Mouse (Mus musculus) lung, postnatal 0 days (tissue): ENCODE data around the gene Afap1. TPM values are rescaled to one million over a fixed set of nuclear protein-coding genes. Genes with fewer than 3 reads are reported as not detected.

ENCODE experiments used
- ATAC-seq: fragments of 200-750 bp; cut with Nextera tagmentation; 2 replicates; pipeline ENCODE4 v1.8.0; 2017; ENCODE audit warnings: moderate library complexity
- DNase-seq: peaks from one replicate; pipeline ENCODE4 v3.0.0-alpha.2; 2016; ENCODE audit warnings: low spot score
- H3K27ac ChIP-seq: fragments of 300-500 bp; sonication (generic); 2 replicates; pipeline ENCODE4 v1.5.1; 2014; ENCODE audit warnings: antibody characterized with exemption, mild to moderate bottlenecking, low read length, mixed read lengths
- H3K27me3 ChIP-seq: fragments of 300-500 bp; sonication (generic); replicated peaks from 2 replicates; pipeline ENCODE4 v1.6.1; 2014; ENCODE audit warnings: low read length, mixed read lengths; ENCODE audit not compliant: insufficient read depth
- H3K36me3 ChIP-seq: fragments of 300-500 bp; sonication (generic); 2 replicates; pipeline ENCODE4 v1.6.1; 2014; ENCODE audit warnings: low read length, mixed read lengths; ENCODE audit not compliant: insufficient read depth
- H3K4me1 ChIP-seq: fragments of 300-500 bp; sonication (generic); 2 replicates; pipeline ENCODE4 v1.6.1; 2014; ENCODE audit warnings: antibody characterized with exemption, low read depth, low read length, mixed read lengths; ENCODE audit not compliant: insufficient read depth
- H3K4me2 ChIP-seq: fragments of 300-500 bp; sonication (generic); replicated peaks from 2 replicates; pipeline ENCODE4 v1.6.1; 2014; ENCODE audit warnings: low read depth, mild to moderate bottlenecking, low read length, moderate library complexity, mixed read lengths
- H3K4me3 ChIP-seq: fragments of 300-500 bp; sonication (generic); 2 replicates; pipeline ENCODE4 v1.5.1; 2014; ENCODE audit warnings: low read depth, low read length
- H3K9ac ChIP-seq: fragments of 300-500 bp; sonication (generic); replicated peaks from 2 replicates; pipeline ENCODE4 v1.6.1; 2014; ENCODE audit warnings: low read depth, mild to moderate bottlenecking
- H3K9me3 ChIP-seq: fragments of 300-500 bp; sonication (generic); 2 replicates; pipeline ENCODE4 v1.6.1; 2016; ENCODE audit warnings: low read length, mixed read lengths
- CTCF ChIP-seq: IDR thresholded peaks from 2 replicates; pipeline ENCODE4 v1.5.1; 2016; ENCODE audit warnings: antibody characterized with exemption, mild to moderate bottlenecking
- EP300 ChIP-seq: IDR thresholded peaks from 2 replicates; pipeline ENCODE4 v1.6.1; 2016; ENCODE audit warnings: antibody characterized with exemption, mild to moderate bottlenecking, control low read depth
- WGBS: fragments of 180-500 bp; shearing (Covaris S2); extraction: QIAGEN DNeasy Blood & Tissue Kit; methylation state at CpG from one replicate; pipeline ENCODE4 v1.1.7; 2014; 5-methylcytosine and 5-hydroxymethylcytosine counted together
- polyA plus RNA-seq: library from polyadenylated mRNA; unstranded; fragments of >200 nt; fragmentation: Nextera tagmentation; extraction: Ambion mirVana; gene quantifications from 2 replicates; pipeline ENCODE4 v1.2.1, GENCODE M21; 2015

Gene Afap1
- polyA plus RNA-seq, 1 experiment from 2014 or later: 12.9 TPM

GRCm38 (mm10) chr5:35989986-35990735 lies 97.0 kb downstream of the Afap1 start:
- TF ChIP-seq EP300 (no peak), CTCF (no peak)
- Histone ChIP-seq H3K9me3 (no peaks in the 10 kb centered on the region), H3K4me1 (no peaks in the 10 kb centered on the region), H3K4me2 (no peak overlapping the region), H3K4me3 (no peak overlapping the region), H3K36me3 (peaks cover 10% of the 10 kb centered on the region; the same call in 1 of the 2 replicates), H3K9ac (no peak overlapping the region), H3K27me3 (no peaks in the 10 kb centered on the region), H3K27ac (no peak overlapping the region)
- WGBS: 83% methylated on average over 11 of the region's 11 CpGs
- ATAC-seq: no peak
- no peak for DNase-seq

- ATAC-seq (no peak), DNase-seq (no peak)
- H3K36me3 ChIP-seq: no peaks in the 10 kb centered on the region
- no peak overlapping the region for H3K9ac ChIP-seq
- H3K27me3 ChIP-seq: no peaks in the 10 kb centered on the region
- H3K27ac ChIP-seq: no peak overlapping the region
- H3K9me3 ChIP-seq: no peaks in the 10 kb centered on the region
- TF ChIP-seq EP300: no peak
- TF ChIP-seq CTCF: no peak
- H3K4me2 ChIP-seq: no peak overlapping the region
- no peaks in the 10 kb centered on the region for H3K4me1 ChIP-seq
- H3K4me3 ChIP-seq: no peak overlapping the region
- 76% methylated on average over 10 of the region's 10 CpGs for WGBS
Observed at GRCm38 (mm10) chr5:36003797-36004196, 110.7 kb downstream of the Afap1 start.

- 65% methylated on average over 8 of the region's 8 CpGs for WGBS
- ATAC-seq: no peak
- TF ChIP-seq EP300 (no peak), CTCF (no peak)
- no peaks in the 10 kb centered on the region for H3K9me3 ChIP-seq
- no peak overlapping the region for H3K9ac ChIP-seq
- no peaks in the 10 kb centered on the region for H3K27me3 ChIP-seq
- H3K4me1 ChIP-seq: no peaks in the 10 kb centered on the region
- no peak for DNase-seq
- no peaks in the 10 kb centered on the region for H3K36me3 ChIP-seq
- H3K27ac ChIP-seq: no peak overlapping the region
- no peak overlapping the region for H3K4me3 ChIP-seq
- no peak overlapping the region for H3K4me2 ChIP-seq
Observed at GRCm38 (mm10) chr5:36006106-36006505, 113.0 kb downstream of the Afap1 start.

GRCm38 (mm10) chr5:36006586-36006985 lies 113.5 kb downstream of the Afap1 start:
- Histone ChIP-seq H3K4me3 (no peak overlapping the region), H3K4me2 (no peak overlapping the region), H3K27ac (no peak overlapping the region), H3K27me3 (no peaks in the 10 kb centered on the region), H3K9me3 (no peaks in the 10 kb centered on the region), H3K4me1 (no peaks in the 10 kb centered on the region), H3K9ac (no peak overlapping the region), H3K36me3 (no peaks in the 10 kb centered on the region)
- ATAC-seq (peak; percentile 25), DNase-seq (no peak)
- 53% methylated on average over 5 of the region's 5 CpGs for WGBS
- TF ChIP-seq EP300: no peak
- no peak for TF ChIP-seq CTCF

- 74% methylated on average over 10 of the region's 10 CpGs for WGBS
- no peaks in the 10 kb centered on the region for H3K9me3 ChIP-seq
- no peak overlapping the region for H3K27ac ChIP-seq
- no peaks in the 10 kb centered on the region for H3K27me3 ChIP-seq
- no peaks in the 10 kb centered on the region for H3K36me3 ChIP-seq
- no peak overlapping the region for H3K4me3 ChIP-seq
- no peak overlapping the region for H3K4me2 ChIP-seq
- H3K4me1 ChIP-seq: no peaks in the 10 kb centered on the region
- no peak for TF ChIP-seq EP300
- TF ChIP-seq CTCF: no peak
- ATAC-seq (no peak), DNase-seq (no peak)
- no peak overlapping the region for H3K9ac ChIP-seq
Observed at GRCm38 (mm10) chr5:36007649-36008048, 114.5 kb downstream of the Afap1 start.

GRCm38 (mm10) chr5:36009405-36009804 lies 116.3 kb downstream of the Afap1 start:
- no peak for ATAC-seq
- WGBS: 78% methylated on average over 4 of the region's 4 CpGs

More at GRCm38 (mm10) chr5:36009405-36009804, 116.3 kb downstream of the Afap1 start:
- TF ChIP-seq CTCF (no peak), EP300 (no peak)
- Histone ChIP-seq H3K4me2 (no peak overlapping the region), H3K9ac (no peak overlapping the region), H3K36me3 (no peaks in the 10 kb centered on the region), H3K9me3 (no peaks in the 10 kb centered on the region), H3K4me1 (no peaks in the 10 kb centered on the region), H3K4me3 (no peak overlapping the region), H3K27me3 (no peaks in the 10 kb centered on the region), H3K27ac (no peak overlapping the region)
- DNase-seq: no peak
